Mouse (Mus musculus) neural tube, embryonic 13.5 days (tissue): ENCODE results near the gene Zfp846. TPM values are rescaled to one million over a fixed set of nuclear protein-coding genes. Genes with fewer than 3 reads are reported as not detected.
"Not testable (repeated sequence)": the region's sequence is repeated elsewhere in the genome, so short reads cannot be mapped to it uniquely, and the experiment has no call there.

ENCODE experiments used
- ATAC-seq: fragments of 200-750 bp; cut with Nextera tagmentation; 2 replicates; pipeline ENCODE4 v1.8.0; 2017; ENCODE audit warnings: low read depth, mild to moderate bottlenecking, moderate TSS enrichment, moderate library complexity
- H3K27ac ChIP-seq: fragments of 300-500 bp; sonication (generic); replicated peaks from 2 replicates; pipeline ENCODE4 v1.5.1; 2015; ENCODE audit warnings: moderate library complexity, mild to moderate bottlenecking, inconsistent platforms
- H3K27me3 ChIP-seq: fragments of 300-500 bp; sonication (generic); 2 replicates; pipeline ENCODE4 v1.6.1; 2015; ENCODE audit warnings: mild to moderate bottlenecking, inconsistent platforms
- H3K36me3 ChIP-seq: fragments of 300-500 bp; sonication (generic); 2 replicates; pipeline ENCODE4 v1.6.1; 2015; ENCODE audit warnings: mild to moderate bottlenecking, inconsistent platforms
- H3K4me1 ChIP-seq: fragments of 300-500 bp; sonication (generic); replicated peaks from 2 replicates; pipeline ENCODE4 v1.6.1; 2015; ENCODE audit warnings: inconsistent platforms
- H3K4me2 ChIP-seq: fragments of 300-500 bp; sonication (generic); 2 replicates; pipeline ENCODE4 v1.6.1; 2015; ENCODE audit warnings: inconsistent platforms, mild to moderate bottlenecking, moderate library complexity
- H3K4me3 ChIP-seq: fragments of 300-500 bp; sonication (generic); 2 replicates; pipeline ENCODE4 v1.5.1; 2015; ENCODE audit warnings: mild to moderate bottlenecking, inconsistent platforms
- H3K9ac ChIP-seq: fragments of 300-500 bp; sonication (generic); 2 replicates; pipeline ENCODE4 v1.6.1; 2015; ENCODE audit warnings: moderate library complexity, mild to moderate bottlenecking, inconsistent platforms
- H3K9me3 ChIP-seq: fragments of 300-500 bp; sonication (generic); 2 replicates; pipeline ENCODE4 v1.6.1; 2016; ENCODE audit warnings: inconsistent platforms
- WGBS: fragments of 180-500 bp; shearing (Covaris S2); methylation state at CpG from one replicate; pipeline ENCODE4 v1.1.7; 2015; 5-methylcytosine and 5-hydroxymethylcytosine counted together
- polyA plus RNA-seq: library from polyadenylated mRNA; unstranded; fragments of >200 nt; fragmentation: Nextera tagmentation; extraction: Ambion mirVana; gene quantifications from 2 replicates; pipeline ENCODE4 v1.2.1, GENCODE M21; 2015

Gene Zfp846
- polyA plus RNA-seq, 1 experiment from 2014 or later: 39.6 TPM

- H3K9me3 ChIP-seq: no peaks in the 10 kb centered on the region
- no peak overlapping the region for H3K27ac ChIP-seq
- ATAC-seq: no peak
- H3K27me3 ChIP-seq: no peaks in the 10 kb centered on the region
- H3K4me1 ChIP-seq: peaks cover 2% of the 10 kb centered on the region
- WGBS: 81% methylated on average over 6 of the region's 6 CpGs
- H3K4me2 ChIP-seq: no peak overlapping the region
- H3K4me3 ChIP-seq: no peak overlapping the region
- H3K9ac ChIP-seq: no peak overlapping the region
- peaks cover 30% of the 10 kb centered on the region for H3K36me3 ChIP-seq
Measured at GRCm38 (mm10) chr9:20601270-20601669, 20.2 kb downstream of the Zfp846 start.

GRCm38 (mm10) chr9:20606269-20606668 is 25.2 kb downstream of the Zfp846 start:
- Histone ChIP-seq H3K9ac (peak overlapping the region; percentile 90), H3K27me3 (no peaks in the 10 kb centered on the region), H3K4me3 (peak overlapping the region; percentile 72; the same call in 1 of the 2 replicates), H3K36me3 (peaks cover 11% of the 10 kb centered on the region), H3K4me1 (peaks cover 9% of the 10 kb centered on the region), H3K9me3 (0 out of 2 replicates have a peak, but pooled peaks cover 4% of the 10 kb centered on the region), H3K4me2 (peak overlapping the region; percentile 72), H3K27ac (peak overlapping the region; percentile 98)
- no peak for ATAC-seq
- 97% methylated on average over 1 of the region's 1 CpGs for WGBS

- H3K27me3 ChIP-seq: no peaks in the 10 kb centered on the region
- ATAC-seq: peak; percentile 91
- H3K4me1 ChIP-seq: peaks cover 9% of the 10 kb centered on the region
- WGBS: under 1% methylated on average over 57 of the region's 57 CpGs
- 0 out of 2 replicates have a peak, but pooled peaks cover 4% of the 10 kb centered on the region for H3K9me3 ChIP-seq
- peak overlapping the region; percentile 72 for H3K4me2 ChIP-seq
- H3K27ac ChIP-seq: peak overlapping the region; percentile 98
- peaks cover 4% of the 10 kb centered on the region; the same call in 1 of the 2 replicates for H3K36me3 ChIP-seq
- H3K9ac ChIP-seq: peak overlapping the region; percentile 90
- H3K4me3 ChIP-seq: peak overlapping the region; percentile 72
Measured at GRCm38 (mm10) chr9:20607100-20607974, 26.2 kb downstream of the Zfp846 start.

- ATAC-seq: no peak
- 86% methylated on average over 5 of the region's 5 CpGs for WGBS
- no peak overlapping the region for H3K9ac ChIP-seq
- H3K27ac ChIP-seq: no peak overlapping the region
- H3K27me3 ChIP-seq: no peaks in the 10 kb centered on the region
- H3K9me3 ChIP-seq: 0 out of 2 replicates have a peak, but pooled peaks cover 4% of the 10 kb centered on the region
- H3K4me1 ChIP-seq: peaks cover 9% of the 10 kb centered on the region
- no peak overlapping the region for H3K4me2 ChIP-seq
- peaks cover 4% of the 10 kb centered on the region; the same call in 1 of the 2 replicates for H3K36me3 ChIP-seq
- no peak overlapping the region for H3K4me3 ChIP-seq
Measured at GRCm38 (mm10) chr9:20609831-20610464, 28.9 kb downstream of the Zfp846 start.

GRCm38 (mm10) chr9:20611976-20612375 is 30.9 kb downstream of the Zfp846 start:
- ATAC-seq: no peak
- WGBS: 86% methylated on average over 5 of the region's 5 CpGs

GRCm38 (mm10) chr9:20616685-20617084 is 35.6 kb downstream of the Zfp846 start:
- H3K27ac ChIP-seq: no peak overlapping the region
- H3K4me1 ChIP-seq: no peaks in the 10 kb centered on the region
- 85% methylated on average over 2 of the region's 2 CpGs for WGBS

More at GRCm38 (mm10) chr9:20611976-20612375, 30.9 kb downstream of the Zfp846 start:
- Histone ChIP-seq H3K27ac (no peak overlapping the region), H3K9ac (no peak overlapping the region), H3K36me3 (peaks cover 7% of the 10 kb centered on the region; the same call in 1 of the 2 replicates), H3K9me3 (0 out of 2 replicates have a peak, but pooled peaks cover 4% of the 10 kb centered on the region), H3K4me3 (no peak overlapping the region), H3K4me1 (peaks cover under 1% of the 10 kb centered on the region; the same call in 1 of the 2 replicates), H3K27me3 (no peaks in the 10 kb centered on the region), H3K4me2 (no peak overlapping the region)

GRCm38 (mm10) chr9:20631332-20631731 is 50.2 kb downstream of the Zfp846 start:
- H3K4me1 ChIP-seq: no peaks in the 10 kb centered on the region
- H3K9ac ChIP-seq: no peak overlapping the region
- no peaks in the 10 kb centered on the region for H3K36me3 ChIP-seq
- no peak overlapping the region for H3K4me3 ChIP-seq
- H3K27ac ChIP-seq: no peak overlapping the region
- no peaks in the 10 kb centered on the region for H3K27me3 ChIP-seq
- 96% methylated on average over 2 of the region's 2 CpGs for WGBS
- no peaks in the 10 kb centered on the region for H3K9me3 ChIP-seq
- ATAC-seq: no peak
- H3K4me2 ChIP-seq: no peak overlapping the region

More at GRCm38 (mm10) chr9:20616685-20617084, 35.6 kb downstream of the Zfp846 start:
- Histone ChIP-seq H3K4me3 (no peak overlapping the region), H3K27me3 (no peaks in the 10 kb centered on the region), H3K4me2 (no peak overlapping the region), H3K9ac (no peak overlapping the region), H3K36me3 (peaks cover 7% of the 10 kb centered on the region; the same call in 1 of the 2 replicates), H3K9me3 (no peaks in the 10 kb centered on the region)
- ATAC-seq: no peak

GRCm38 (mm10) chr9:20635676-20636075 is 54.6 kb downstream of the Zfp846 start:
- 95% methylated on average over 8 of the region's 8 CpGs for WGBS
- H3K9me3 ChIP-seq, H3K27ac ChIP-seq, H3K9ac ChIP-seq, ATAC-seq, H3K4me1 ChIP-seq, H3K4me2 ChIP-seq, H3K27me3 ChIP-seq, H3K4me3 ChIP-seq: not testable (repeated sequence)
- peaks cover 30% of the 10 kb centered on the region for H3K36me3 ChIP-seq

GRCm38 (mm10) chr9:20636256-20636655 is 55.2 kb downstream of the Zfp846 start:
- Histone ChIP-seq H3K9me3 (no peaks in the 10 kb centered on the region), H3K27ac (no peak overlapping the region)

GRCm38 (mm10) chr9:20636790-20637189 is 55.7 kb downstream of the Zfp846 start:
- Histone ChIP-seq H3K9me3 (no peaks in the 10 kb centered on the region), H3K4me3 (no peak overlapping the region), H3K36me3 (peaks cover 30% of the 10 kb centered on the region), H3K9ac (no peak overlapping the region), H3K27me3 (no peaks in the 10 kb centered on the region), H3K27ac (no peak overlapping the region), H3K4me1 (peaks cover 13% of the 10 kb centered on the region), H3K4me2 (no peak overlapping the region)
- 86% methylated on average over 2 of the region's 2 CpGs for whole genome bisulfite sequencing
- ATAC-seq: no peak

More at GRCm38 (mm10) chr9:20636256-20636655, 55.2 kb downstream of the Zfp846 start:
- H3K27me3 ChIP-seq: no peaks in the 10 kb centered on the region
- H3K4me3 ChIP-seq: no peak overlapping the region
- H3K4me2 ChIP-seq: no peak overlapping the region
- peaks cover 8% of the 10 kb centered on the region for H3K4me1 ChIP-seq
- peaks cover 30% of the 10 kb centered on the region for H3K36me3 ChIP-seq
- no peak for ATAC-seq
- H3K9ac ChIP-seq: no peak overlapping the region
- 79% methylated on average over 3 of the region's 3 CpGs for WGBS

- ATAC-seq: no peak
- H3K27ac ChIP-seq: no peak overlapping the region
- no peaks in the 10 kb centered on the region for H3K27me3 ChIP-seq
- no peaks in the 10 kb centered on the region for H3K9me3 ChIP-seq
- no peak overlapping the region for H3K9ac ChIP-seq
- H3K4me2 ChIP-seq: no peak overlapping the region
- peaks cover 20% of the 10 kb centered on the region for H3K4me1 ChIP-seq
- WGBS: 95% methylated on average over 19 of the region's 19 CpGs
- no peak overlapping the region for H3K4me3 ChIP-seq
- H3K36me3 ChIP-seq: peaks cover 30% of the 10 kb centered on the region
Measured at GRCm38 (mm10) chr9:20638552-20638951, 57.5 kb downstream of the Zfp846 start.

- 92% methylated on average over 4 of the region's 4 CpGs for WGBS
- Histone ChIP-seq H3K9me3 (no peaks in the 10 kb centered on the region), H3K9ac (no peak overlapping the region), H3K27me3 (no peaks in the 10 kb centered on the region), H3K4me3 (no peak overlapping the region), H3K4me1 (peaks cover 25% of the 10 kb centered on the region), H3K36me3 (peaks cover 30% of the 10 kb centered on the region), H3K4me2 (no peak overlapping the region), H3K27ac (no peak overlapping the region)
- ATAC-seq: no peak
Measured at GRCm38 (mm10) chr9:20639486-20639885, 58.4 kb downstream of the Zfp846 start.
